Mouse (Mus musculus) ES-Bruce4 (cell line): ENCODE measurements at regions not wholly inside any gene's neighbourhood (a gene's known extent, or its start where the extent isn't known, plus 50 kb on each side); places are given as distances from the start of the nearest gene placed in this dataset.

ENCODE experiments used
- CTCF ChIP-seq: IDR thresholded peaks from one replicate; pipeline ENCODE4 v1.8.1; 2011; ENCODE audit warnings: low read depth, low read length
- EP300 ChIP-seq: IDR thresholded peaks from 2 replicates; pipeline ENCODE4 v1.6.1; 2011; ENCODE audit warnings: low read depth, low read length; ENCODE audit not compliant: insufficient read depth
- POLR2A ChIP-seq: IDR thresholded peaks from one replicate; pipeline ENCODE4 v1.8.1; 2011; ENCODE audit warnings: low read length; ENCODE audit not compliant: insufficient read depth

- TF ChIP-seq EP300 (no peak), CTCF (no peak), POLR2A (no peak)
Observed at GRCm38 (mm10) chr3:137512411-137512810, 109.0 kb upstream of the Ddit4l start.
